Mouse (Mus musculus): ENCODE data around the gene Btbd9.

Btbd9 gene

GRCm38 (mm10) chr17:30481341-30481740 is 94.9 kb downstream of the Btbd9 start:
- DNase-seq (ENCODE audit: low spot score), result no peak

DNA sequence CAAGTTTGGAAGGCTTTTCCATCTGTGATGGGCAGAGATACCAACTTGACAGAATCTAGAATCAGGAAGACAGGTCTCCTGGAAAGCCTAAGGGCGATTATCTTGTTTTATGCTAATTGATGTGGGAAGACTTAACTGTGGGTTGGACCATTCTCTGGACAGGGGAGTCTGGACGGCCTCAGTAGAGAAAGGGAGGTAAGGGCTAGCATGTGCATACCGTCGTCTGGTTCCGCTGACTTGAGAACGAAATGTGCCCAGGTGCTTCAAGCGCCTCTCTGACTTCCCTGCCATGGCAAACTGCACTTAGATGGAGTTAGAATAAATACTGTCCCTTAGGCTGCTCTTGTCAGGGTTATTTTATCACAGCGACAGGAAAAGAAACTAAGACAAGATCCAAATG is 95.9 kb downstream of the Btbd9 start:
- DNase-seq (ENCODE audit: low spot score), result no peak

GRCm38 (mm10) chr17:30478181-30478580 is 98.1 kb downstream of the Btbd9 start:
- DNase-seq (ENCODE audit: low spot score), result no peak

- DNase-seq (ENCODE audit: low spot score), result no peak
Observed at GRCm38 (mm10) chr17:30474561-30474960, 101.7 kb downstream of the Btbd9 start.

DNA sequence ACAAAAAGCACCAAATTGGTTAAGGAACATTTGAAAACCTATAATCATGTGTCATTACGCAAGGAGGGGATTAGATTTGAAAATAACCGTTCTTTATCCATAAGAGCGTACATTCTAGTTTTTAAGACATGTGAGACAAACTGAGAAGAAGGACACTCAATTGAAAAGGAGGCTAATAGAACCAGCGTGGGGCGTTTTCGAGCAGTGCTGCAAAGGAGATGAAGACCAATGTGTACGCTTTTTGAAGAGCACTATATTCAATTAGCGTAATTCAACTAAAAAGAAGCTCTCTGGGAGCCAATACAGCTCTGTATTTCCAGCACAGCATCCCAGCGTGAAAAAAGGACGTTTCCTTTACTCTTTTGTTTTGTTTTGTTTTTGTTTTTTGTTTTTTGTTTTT is 103.5 kb downstream of the Btbd9 start:
- no peak for DNase-seq (ENCODE audit: low spot score)

- no peak for DNase-seq (ENCODE audit: low spot score)
Observed at GRCm38 (mm10) chr17:30471512-30471911, 104.8 kb downstream of the Btbd9 start.

- no peak for DNase-seq (ENCODE audit: low spot score)
Observed at GRCm38 (mm10) chr17:30470790-30471189, 105.5 kb downstream of the Btbd9 start.

- no peak for DNase-seq (ENCODE audit: low spot score)
Observed at GRCm38 (mm10) chr17:30470286-30470685, 106.0 kb downstream of the Btbd9 start.

GRCm38 (mm10) chr17:30469511-30470076 is 106.7 kb downstream of the Btbd9 start:
- DNase-seq (ENCODE audit: low spot score), result peak; percentile 57

DNA sequence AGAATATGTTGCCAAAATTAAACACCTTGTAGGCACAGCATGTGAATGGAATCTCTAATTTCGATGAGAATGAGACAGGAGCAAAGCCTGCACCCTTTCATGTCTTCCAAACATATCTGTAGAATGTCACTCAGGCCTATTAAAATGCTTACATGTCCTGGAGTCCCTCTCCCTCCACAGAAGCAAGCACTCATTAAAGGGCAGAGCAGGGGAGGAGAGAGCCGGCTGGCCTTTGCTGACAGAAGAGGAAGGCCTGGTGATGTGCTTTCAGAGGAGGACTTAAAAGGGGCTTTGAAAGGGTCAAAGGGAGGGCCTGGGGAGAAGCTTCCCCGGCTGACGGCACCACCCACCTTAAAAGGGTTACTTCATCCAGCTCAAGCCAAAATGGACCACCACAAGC is 107.9 kb downstream of the Btbd9 start:
- no peak for DNase-seq (ENCODE audit: low spot score)

GRCm38 (mm10) chr17:30467566-30468213 is 108.6 kb downstream of the Btbd9 start:
- peak; percentile 44 for DNase-seq (ENCODE audit: low spot score)

DNA sequence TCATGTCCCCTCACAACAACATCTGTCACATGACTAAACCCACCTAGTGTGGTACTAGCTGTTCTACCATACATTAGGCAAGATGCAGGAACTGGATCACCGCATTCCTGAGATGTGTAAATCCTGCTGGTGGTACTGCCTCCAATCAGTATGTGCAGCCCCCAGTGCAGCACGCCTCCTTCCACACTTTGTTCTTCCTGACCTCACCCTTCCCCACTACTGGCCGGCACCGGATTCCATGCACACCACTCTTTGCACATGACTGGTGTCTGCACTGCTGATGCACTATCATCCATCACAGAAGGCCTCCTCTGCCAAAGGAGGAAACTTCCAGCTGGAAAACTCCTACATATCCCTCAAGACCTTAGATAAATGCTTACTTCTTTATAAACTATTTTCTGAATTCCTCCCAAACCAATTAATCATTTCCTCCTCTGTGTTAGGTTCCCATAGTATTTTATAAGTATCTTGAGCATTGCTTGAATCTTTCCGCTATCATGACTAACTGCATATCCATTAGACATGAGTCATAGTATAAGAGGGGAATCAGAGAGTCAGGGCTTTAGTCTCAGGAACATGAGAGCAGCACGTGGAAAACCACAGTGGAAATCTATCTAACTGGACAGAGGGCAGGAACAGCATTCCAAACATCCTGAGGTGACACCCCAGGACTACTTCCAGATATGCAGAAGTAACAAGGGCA is 111.1 kb downstream of the Btbd9 start:
- no peak for DNase-seq (ENCODE audit: low spot score)

DNA sequence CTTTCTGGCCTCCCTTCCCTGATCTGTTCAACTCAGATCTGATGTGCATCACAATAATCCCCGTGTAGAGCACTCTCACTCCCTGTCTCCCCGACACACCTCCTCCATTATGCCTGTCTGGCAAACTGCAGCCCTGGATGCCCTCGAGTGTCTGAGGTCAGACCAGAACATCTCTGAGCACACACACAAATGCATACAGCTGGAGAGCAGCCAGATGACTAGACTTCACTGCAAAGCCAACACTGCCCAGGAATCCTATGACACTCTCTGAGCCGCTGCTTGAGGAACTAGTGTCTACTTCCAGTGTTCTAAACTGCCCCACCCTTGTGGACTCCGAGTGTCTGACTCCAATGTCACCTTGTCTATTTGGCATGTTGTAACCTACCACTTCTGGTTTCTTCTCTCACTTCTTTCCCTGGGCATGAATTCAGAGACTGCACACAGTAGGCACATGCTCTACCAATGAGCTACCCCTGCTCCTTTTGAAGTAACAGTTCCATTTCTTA is 112.0 kb downstream of the Btbd9 start:
- no peak for DNase-seq (ENCODE audit: low spot score)

- no peak for DNase-seq (ENCODE audit: low spot score)
Observed at GRCm38 (mm10) chr17:30460727-30461349, 115.5 kb downstream of the Btbd9 start.

GRCm38 (mm10) chr17:30459706-30460105 is 116.6 kb downstream of the Btbd9 start:
- DNase-seq (ENCODE audit: low spot score), result no peak

DNA sequence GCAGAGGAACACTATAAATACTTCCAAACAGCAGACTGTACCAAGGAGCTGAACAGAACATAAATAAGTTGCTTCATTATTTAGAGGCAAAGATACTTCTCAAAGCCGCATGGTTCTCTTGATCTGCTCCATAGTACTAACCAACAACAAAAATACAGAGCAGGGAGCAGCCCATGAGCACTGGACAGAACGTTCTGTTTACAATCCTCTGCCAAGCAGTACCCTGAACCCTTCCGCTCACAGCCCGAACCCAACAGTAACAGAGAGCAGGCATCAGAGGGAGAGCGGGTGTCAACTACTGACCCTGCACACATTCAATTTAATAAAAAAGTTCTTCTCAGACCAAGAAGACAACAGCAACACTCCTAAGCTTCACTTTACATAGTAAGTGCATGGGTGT is 117.4 kb downstream of the Btbd9 start:
- DNase-seq (ENCODE audit: low spot score), result no peak

GRCm38 (mm10) chr17:30458301-30458700 is 118.0 kb downstream of the Btbd9 start:
- DNase-seq (ENCODE audit: low spot score), result no peak

- DNase-seq (ENCODE audit: low spot score), result no peak
Observed at GRCm38 (mm10) chr17:30457486-30457885, 118.8 kb downstream of the Btbd9 start.

DNA sequence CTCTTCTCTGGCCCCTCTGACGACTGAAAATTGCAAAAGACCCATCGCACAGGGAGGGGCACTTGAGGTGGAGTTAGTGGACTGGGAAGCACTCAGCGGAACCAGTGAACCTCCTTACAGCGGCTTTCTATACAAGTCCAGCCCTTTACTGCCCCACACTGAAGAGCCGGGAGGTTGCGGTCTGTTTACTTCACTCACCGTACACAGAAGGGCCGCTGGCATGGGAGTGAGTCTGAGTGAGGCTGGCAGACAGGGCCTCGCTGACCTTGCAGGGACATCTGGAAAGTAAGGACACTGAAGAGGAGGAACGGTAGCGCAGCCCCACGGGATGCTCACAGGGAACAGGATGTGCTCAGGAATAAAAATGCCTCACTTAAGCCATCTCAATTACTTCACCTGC is 120.0 kb downstream of the Btbd9 start:
- DNase-seq (ENCODE audit: low spot score), result no peak

- no peak for DNase-seq (ENCODE audit: low spot score)
Observed at GRCm38 (mm10) chr17:30454862-30455243, 121.4 kb downstream of the Btbd9 start.

GRCm38 (mm10) chr17:30454155-30454861 is 122.0 kb downstream of the Btbd9 start:
- no peak for DNase-seq (ENCODE audit: low spot score)

GRCm38 (mm10) chr17:30453272-30453671 is 123.0 kb downstream of the Btbd9 start:
- DNase-seq (ENCODE audit: low spot score), result no peak

Measured in left cerebral cortex, adult 11 months (tissue).